Mouse (Mus musculus): ENCODE measurements around the gene Pip5k1b. TPM values are rescaled to one million over a fixed set of nuclear protein-coding genes. Genes with fewer than 3 reads are reported as not detected.

The Pip5k1b gene
- total RNA-seq, 1 experiment = 2.1 TPM

DNA sequence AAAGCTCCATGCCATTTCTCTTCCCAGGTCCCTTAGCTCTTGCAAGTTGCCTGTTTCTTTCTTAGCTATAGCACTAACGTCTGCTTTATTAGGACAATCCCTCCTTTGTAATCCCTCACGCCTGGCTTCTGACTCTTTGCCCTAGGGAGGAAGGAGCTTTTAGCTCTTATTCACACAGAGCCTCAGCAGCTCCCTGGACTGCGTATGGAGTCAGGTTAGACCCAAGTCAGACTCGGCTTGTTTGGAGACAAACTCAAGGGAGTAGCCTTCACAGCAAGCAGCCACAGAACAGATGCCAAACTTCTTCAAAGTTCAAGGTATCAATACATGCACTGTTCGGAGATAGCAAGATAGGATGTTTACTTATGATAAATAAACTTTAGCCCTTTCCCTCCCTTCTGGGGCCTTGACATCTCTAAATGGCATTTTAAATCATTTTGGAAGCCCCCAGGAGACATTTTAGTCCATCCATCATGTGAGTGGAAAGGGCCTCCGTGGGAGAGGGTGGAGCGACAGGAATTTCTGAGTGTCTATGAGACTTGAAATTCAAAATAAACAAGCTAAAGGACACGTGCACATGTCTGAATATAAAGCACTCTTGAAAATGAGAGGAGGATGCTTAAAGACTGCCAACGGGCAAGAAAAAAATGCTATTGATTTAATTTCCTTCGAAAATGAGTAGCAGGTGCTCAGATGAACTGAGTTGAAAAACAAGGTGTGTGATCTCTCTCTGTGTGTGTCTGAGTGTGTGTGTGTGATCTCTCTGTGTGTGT lies 231.6 kb downstream of the Pip5k1b start:
- in situ Hi-C loops (cut with MboI; ENCODE audit: low sequenced_read_pairs in 2 of 2, unreplicated experiment in 2 of 2) = no loop called here
- DNase-seq (ENCODE audit: low read depth, low spot score) = no peak
- H3K4me3 ChIP-seq (ENCODE audit: insufficient read depth in 1 of 2, low read depth in 1 of 2, low read length in 2 of 2, poor library complexity in 1 of 2, severe bottlenecking in 1 of 2) = no peak overlapping the region
- no peaks in the 10 kb centered on the region for H3K36me3 ChIP-seq (ENCODE audit: control insufficient read depth, insufficient read depth, low read length, poor library complexity, severe bottlenecking)
- no peaks in the 10 kb centered on the region for H3K4me1 ChIP-seq (ENCODE audit: control insufficient read depth in 2 of 2, insufficient read depth in 2 of 2, low read length in 2 of 2, poor library complexity in 1 of 2)
- H3K9me3 ChIP-seq (ENCODE audit: control insufficient read depth, insufficient read depth, low read depth, low read length) = no peaks in the 10 kb centered on the region
- no peak overlapping the region for H3K27ac ChIP-seq (ENCODE audit: insufficient read depth, low read depth, low read length, poor library complexity, severe bottlenecking)
- no peak for TF ChIP-seq MAFK (IDR thresholded peaks at IDR 0.05; ENCODE audit: insufficient read depth, low read depth, low read length)
- TF ChIP-seq ZC3H11A (IDR thresholded peaks at IDR 0.05; ENCODE audit: borderline replicate concordance, low read depth, low read length) = no peak
- no peak for TF ChIP-seq HCFC1 (IDR thresholded peaks at IDR 0.05; ENCODE audit: borderline replicate concordance, insufficient read depth, low read length)
- no peak for TF ChIP-seq CHD2 (IDR thresholded peaks at IDR 0.05; ENCODE audit: low read depth, low read length)
- no peak for TF ChIP-seq ZNF384 (IDR thresholded peaks at IDR 0.05; ENCODE audit: low read depth, low read length)
- H3K9ac ChIP-seq (ENCODE audit: insufficient read depth, low read depth, low read length, poor library complexity, severe bottlenecking) = no peak overlapping the region

DNA sequence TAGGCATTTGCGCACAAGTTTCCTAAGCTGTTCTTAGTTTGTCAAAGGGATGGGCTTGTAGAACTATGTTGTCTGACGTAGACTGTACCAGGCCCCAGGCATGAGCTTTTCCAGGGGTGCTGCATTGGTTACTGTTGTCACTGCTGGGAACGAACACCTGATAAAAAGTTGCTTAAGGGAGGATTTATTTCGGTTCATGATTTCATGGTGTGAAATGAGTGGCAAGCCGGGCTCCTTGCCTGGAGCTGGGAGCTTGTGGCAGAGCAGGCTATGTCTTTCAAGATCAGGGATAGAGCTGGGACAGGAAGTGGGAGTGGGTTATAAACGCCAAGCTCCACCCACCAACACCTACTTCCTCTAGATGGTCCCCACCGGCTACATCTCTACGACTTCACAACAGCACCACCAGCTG lies 233.8 kb downstream of the Pip5k1b start:
- Histone ChIP-seq H3K4me3 (ENCODE audit: insufficient read depth in 1 of 2, low read depth in 1 of 2, low read length in 2 of 2, poor library complexity in 1 of 2, severe bottlenecking in 1 of 2) (no peak overlapping the region), H3K9me3 (ENCODE audit: control insufficient read depth, insufficient read depth, low read depth, low read length) (no peaks in the 10 kb centered on the region), H3K4me1 (ENCODE audit: control insufficient read depth in 2 of 2, insufficient read depth in 2 of 2, low read length in 2 of 2, poor library complexity in 1 of 2) (no peaks in the 10 kb centered on the region), H3K27ac (ENCODE audit: insufficient read depth, low read depth, low read length, poor library complexity, severe bottlenecking) (no peak overlapping the region), H3K9ac (ENCODE audit: insufficient read depth, low read depth, low read length, poor library complexity, severe bottlenecking) (no peak overlapping the region), H3K36me3 (ENCODE audit: control insufficient read depth, insufficient read depth, low read length, poor library complexity, severe bottlenecking) (no peaks in the 10 kb centered on the region)
- in situ Hi-C loops (cut with MboI; ENCODE audit: low sequenced_read_pairs in 2 of 2, unreplicated experiment in 2 of 2) = no loop called here
- TF ChIP-seq HCFC1 (IDR thresholded peaks at IDR 0.05; ENCODE audit: borderline replicate concordance, insufficient read depth, low read length) (no peak), CHD2 (IDR thresholded peaks at IDR 0.05; ENCODE audit: low read depth, low read length) (no peak), MAFK (IDR thresholded peaks at IDR 0.05; ENCODE audit: insufficient read depth, low read depth, low read length) (no peak), ZNF384 (IDR thresholded peaks at IDR 0.05; ENCODE audit: low read depth, low read length) (no peak), ZC3H11A (IDR thresholded peaks at IDR 0.05; ENCODE audit: borderline replicate concordance, low read depth, low read length) (no peak)
- DNase-seq (ENCODE audit: low read depth, low spot score) = no peak

- in situ Hi-C loops (cut with MboI; ENCODE audit: low sequenced_read_pairs in 2 of 2, unreplicated experiment in 2 of 2) = no loop called here
- no peak for DNase-seq (ENCODE audit: low read depth, low spot score)
- Histone ChIP-seq H3K9ac (ENCODE audit: insufficient read depth, low read depth, low read length, poor library complexity, severe bottlenecking) (no peak overlapping the region), H3K36me3 (ENCODE audit: control insufficient read depth, insufficient read depth, low read length, poor library complexity, severe bottlenecking) (no peaks in the 10 kb centered on the region), H3K4me1 (ENCODE audit: control insufficient read depth in 2 of 2, insufficient read depth in 2 of 2, low read length in 2 of 2, poor library complexity in 1 of 2) (no peaks in the 10 kb centered on the region), H3K9me3 (ENCODE audit: control insufficient read depth, insufficient read depth, low read depth, low read length) (no peaks in the 10 kb centered on the region), H3K27ac (ENCODE audit: insufficient read depth, low read depth, low read length, poor library complexity, severe bottlenecking) (no peak overlapping the region), H3K4me3 (ENCODE audit: insufficient read depth in 1 of 2, low read depth in 1 of 2, low read length in 2 of 2, poor library complexity in 1 of 2, severe bottlenecking in 1 of 2) (no peak overlapping the region)
- TF ChIP-seq ZNF384 (IDR thresholded peaks at IDR 0.05; ENCODE audit: low read depth, low read length) (no peak), HCFC1 (IDR thresholded peaks at IDR 0.05; ENCODE audit: borderline replicate concordance, insufficient read depth, low read length) (no peak), ZC3H11A (IDR thresholded peaks at IDR 0.05; ENCODE audit: borderline replicate concordance, low read depth, low read length) (no peak)
Observed at GRCm38 (mm10) chr19:24321211-24321899, 234.3 kb downstream of the Pip5k1b start.

DNA sequence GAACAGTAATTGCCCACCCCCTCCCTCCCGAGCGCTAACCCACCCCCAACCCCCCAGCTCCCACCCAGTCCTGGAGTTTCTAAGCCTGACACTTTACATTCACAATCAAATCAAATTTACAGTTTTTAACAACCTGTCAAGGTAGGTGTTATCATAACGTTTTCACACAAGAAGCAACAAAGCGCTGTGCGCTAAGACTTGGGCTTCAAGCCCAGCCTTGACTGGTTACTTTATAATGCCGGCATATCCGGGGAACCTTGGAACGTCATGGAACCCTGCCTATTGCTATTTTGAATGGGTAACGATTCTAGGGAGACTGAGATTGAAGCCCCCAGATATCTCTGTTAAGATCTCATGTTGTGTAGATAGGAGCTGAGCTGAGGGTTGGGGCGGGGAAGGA lies 237.5 kb downstream of the Pip5k1b start:
- Histone ChIP-seq H3K36me3 (ENCODE audit: control insufficient read depth, insufficient read depth, low read length, poor library complexity, severe bottlenecking) (no peaks in the 10 kb centered on the region), H3K4me1 (ENCODE audit: control insufficient read depth in 2 of 2, insufficient read depth in 2 of 2, low read length in 2 of 2, poor library complexity in 1 of 2) (no peaks in the 10 kb centered on the region), H3K4me3 (ENCODE audit: insufficient read depth in 1 of 2, low read depth in 1 of 2, low read length in 2 of 2, poor library complexity in 1 of 2, severe bottlenecking in 1 of 2) (no peak overlapping the region), H3K9ac (ENCODE audit: insufficient read depth, low read depth, low read length, poor library complexity, severe bottlenecking) (no peak overlapping the region), H3K9me3 (ENCODE audit: control insufficient read depth, insufficient read depth, low read depth, low read length) (no peaks in the 10 kb centered on the region), H3K27ac (ENCODE audit: insufficient read depth, low read depth, low read length, poor library complexity, severe bottlenecking) (no peak overlapping the region)
- no peak for TF ChIP-seq ZC3H11A (IDR thresholded peaks at IDR 0.05; ENCODE audit: borderline replicate concordance, low read depth, low read length)
- DNase-seq (ENCODE audit: low read depth, low spot score) = no peak
- in situ Hi-C loops (cut with MboI; ENCODE audit: low sequenced_read_pairs in 2 of 2, unreplicated experiment in 2 of 2) = no loop called here
